Mouse (Mus musculus) small intestine, adult 2 months (tissue): ENCODE results near the gene Btnl4.

Source experiments
- CTCF ChIP-seq: fragments of 200-500 bp; IDR thresholded peaks from 2 replicates; pipeline ENCODE4 v1.5.1; 2012; ENCODE audit warnings: low read depth, mild to moderate bottlenecking, control low read depth, inconsistent platforms, low read length, moderate library complexity, mixed read lengths; ENCODE audit not compliant: insufficient replicate concordance, insufficient read length; ENCODE audit errors: extremely low read depth
- POLR2A ChIP-seq: fragments of 200-500 bp; IDR thresholded peaks from 2 replicates; pipeline ENCODE4 v1.6.1; 2012; ENCODE audit warnings: low read depth, mild to moderate bottlenecking, control low read depth, inconsistent platforms, low read length, moderate library complexity

- TF ChIP-seq CTCF (peak; percentile 36; the same call in 1 of the 2 replicates), POLR2A (no peak)
These were observed 37.3 kb downstream of the Btnl4 start for GRCm38 (mm10) chr17:34439795-34440194.
